Mouse (Mus musculus): ENCODE measurements at regions not wholly inside any gene's neighbourhood (a gene's known extent, or its start where the extent isn't known, plus 50 kb on each side); places are given as distances from the start of the nearest gene placed in this dataset.

DNA sequence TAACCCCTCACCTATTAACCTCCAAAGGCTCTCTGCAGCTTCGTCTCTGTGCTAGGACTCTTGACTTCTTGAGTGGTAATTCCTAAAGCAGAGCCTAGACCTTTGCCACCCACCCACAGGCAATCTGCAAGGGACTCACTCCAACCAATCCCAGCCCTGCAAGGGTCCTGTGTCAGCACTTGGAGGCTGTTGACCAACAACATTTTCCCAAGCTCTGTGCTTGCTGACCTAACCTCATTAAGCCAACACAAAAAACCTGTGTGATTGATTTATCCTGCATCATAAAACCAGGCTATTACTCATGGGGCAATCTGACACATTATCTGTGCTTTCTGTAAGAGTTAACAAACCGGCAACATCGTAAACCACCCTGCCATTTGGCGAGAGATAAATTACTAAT, 61.4 kb upstream of the Sox9 start:
- peaks cover 7% of the 10 kb centered on the region; the same call in 1 of the 2 replicates for H3K4me1 ChIP-seq (ENCODE audit: control insufficient read depth, insufficient read depth, low read length)
- WGBS = 60% methylated on average over 4 of the region's 4 CpGs

DNA sequence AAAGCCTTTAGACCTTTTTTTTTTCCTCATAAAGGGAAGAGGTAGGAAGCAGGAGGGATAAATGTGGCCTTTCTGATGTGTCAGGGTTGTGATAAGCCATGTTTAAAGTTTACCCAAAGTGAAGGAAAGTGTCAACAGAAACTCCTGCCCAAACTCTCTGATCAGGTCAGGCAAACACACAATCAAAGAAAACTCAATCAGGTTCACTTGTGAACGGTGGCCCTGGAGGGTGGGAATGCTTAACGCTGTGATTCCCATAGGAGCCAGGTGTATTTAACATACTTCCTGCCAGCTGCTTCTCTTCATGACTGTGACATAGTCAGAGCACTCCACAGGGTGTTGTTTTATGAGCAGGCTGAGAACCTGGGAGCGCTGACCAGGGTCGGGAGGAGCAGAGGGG, 59.1 kb upstream of the Sox9 start:
- H3K9me3 ChIP-seq (ENCODE audit: control insufficient read depth, low read length) = no peaks in the 10 kb centered on the region
- DNase-seq (ENCODE audit: low spot score) = no peak
- H3K4me2 ChIP-seq (replicated peaks; ENCODE audit: low read depth, low read length, severe bottlenecking) = no peak overlapping the region
- H3K36me3 ChIP-seq (ENCODE audit: control insufficient read depth, insufficient read depth, low read length) = no peaks in the 10 kb centered on the region
- no peak overlapping the region for H3K27ac ChIP-seq (replicated peaks; ENCODE audit: low read depth, low read length)
- no peaks in the 10 kb centered on the region for H3K27me3 ChIP-seq (ENCODE audit: control insufficient read depth, insufficient read depth, low read length)
- H3K9ac ChIP-seq (ENCODE audit: low read depth, low read length, severe bottlenecking) = no peak overlapping the region
- no peak overlapping the region for H3K4me3 ChIP-seq (replicated peaks; ENCODE audit: low read length)
- H3K4me1 ChIP-seq (ENCODE audit: control insufficient read depth, insufficient read depth, low read length) = 0 out of 2 replicates have a peak, but pooled peaks cover 3% of the 10 kb centered on the region
- 21% methylated on average over 4 of the region's 4 CpGs for WGBS
- ATAC-seq (ENCODE audit: low FRiP score, low read depth) = no peak
- no peak for TF ChIP-seq POLR2A (IDR thresholded peaks at IDR 0.05; ENCODE audit: borderline replicate concordance, extremely low read depth, insufficient read depth, insufficient read length)

More for the DNA sequence above, 61.4 kb upstream of the Sox9 start:
- H3K36me3 ChIP-seq (ENCODE audit: control insufficient read depth, insufficient read depth, low read length) = no peaks in the 10 kb centered on the region
- H3K4me2 ChIP-seq (replicated peaks; ENCODE audit: low read depth, low read length, severe bottlenecking) = no peak overlapping the region
- no peak for DNase-seq (ENCODE audit: low spot score)
- H3K27me3 ChIP-seq (ENCODE audit: control insufficient read depth, insufficient read depth, low read length) = no peaks in the 10 kb centered on the region
- H3K27ac ChIP-seq (replicated peaks; ENCODE audit: low read depth, low read length) = no peak overlapping the region
- TF ChIP-seq POLR2A (IDR thresholded peaks at IDR 0.05; ENCODE audit: borderline replicate concordance, extremely low read depth, insufficient read depth, insufficient read length) = no peak
- H3K4me3 ChIP-seq (replicated peaks; ENCODE audit: low read length) = no peak overlapping the region
- no peak overlapping the region for H3K9ac ChIP-seq (ENCODE audit: low read depth, low read length, severe bottlenecking)
- ATAC-seq (ENCODE audit: low FRiP score, low read depth) = no peak
- H3K9me3 ChIP-seq (ENCODE audit: control insufficient read depth, low read length) = no peaks in the 10 kb centered on the region

DNA sequence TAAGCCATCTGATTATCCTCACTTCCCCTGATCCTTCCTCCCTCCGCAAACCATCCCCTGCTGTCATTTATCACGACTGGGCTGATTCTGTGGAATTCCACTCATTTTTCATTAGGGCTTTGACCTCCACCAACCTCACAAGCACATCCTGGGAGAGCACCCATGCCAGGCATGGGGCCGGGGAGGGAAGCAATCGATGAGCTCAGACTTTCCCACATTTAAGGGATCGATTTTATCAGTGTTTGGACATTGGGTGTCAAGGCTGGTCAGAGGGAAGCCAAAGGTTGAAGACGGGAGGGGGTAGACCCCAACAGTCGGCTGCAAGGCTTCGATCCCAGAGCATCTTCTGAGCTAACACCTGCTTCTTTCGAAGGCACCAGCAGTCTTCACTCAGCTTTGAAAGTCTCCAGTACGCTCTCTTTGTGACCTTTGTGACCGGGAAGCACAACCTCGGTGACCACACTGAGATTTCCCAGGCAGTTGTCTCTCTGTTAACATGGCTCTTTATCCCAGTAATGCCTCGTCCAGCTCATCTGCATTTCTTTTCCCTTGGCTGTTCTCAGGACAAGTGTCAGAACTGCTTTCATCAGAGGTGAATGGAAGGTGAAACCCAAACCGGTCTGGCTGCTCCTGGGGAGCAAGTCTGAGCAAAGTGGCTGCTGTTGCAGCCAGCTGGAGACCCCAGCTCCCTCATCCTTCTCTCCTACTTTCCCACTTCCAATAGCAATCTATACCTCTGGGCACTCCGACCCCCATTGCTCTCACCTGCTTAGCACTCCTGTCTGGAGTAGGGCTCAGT, 53.7 kb upstream of the Sox9 start:
- Histone ChIP-seq H3K4me2 (replicated peaks; ENCODE audit: low read depth, low read length, severe bottlenecking) (no peak overlapping the region), H3K4me3 (replicated peaks; ENCODE audit: low read length) (no peak overlapping the region), H3K36me3 (ENCODE audit: control insufficient read depth, insufficient read depth, low read length) (no peaks in the 10 kb centered on the region), H3K9ac (ENCODE audit: low read depth, low read length, severe bottlenecking) (no peak overlapping the region), H3K27me3 (ENCODE audit: control insufficient read depth, insufficient read depth, low read length) (no peaks in the 10 kb centered on the region), H3K27ac (replicated peaks; ENCODE audit: low read depth, low read length) (no peak overlapping the region), H3K4me1 (ENCODE audit: control insufficient read depth, insufficient read depth, low read length) (0 out of 2 replicates have a peak, but pooled peaks cover 5% of the 10 kb centered on the region), H3K9me3 (ENCODE audit: control insufficient read depth, low read length) (no peaks in the 10 kb centered on the region)
- no peak for TF ChIP-seq POLR2A (IDR thresholded peaks at IDR 0.05; ENCODE audit: borderline replicate concordance, extremely low read depth, insufficient read depth, insufficient read length)
- DNase-seq (ENCODE audit: low spot score) (no peak), ATAC-seq (ENCODE audit: low FRiP score, low read depth) (no peak)
- 33% methylated on average over 15 of the region's 15 CpGs for WGBS

Data from limb, embryonic 14.5 days (tissue).